Mouse (Mus musculus) hindbrain, postnatal 0 days (tissue): Measurements from ENCODE around the gene Gm12185. TPM values are rescaled to one million over a fixed set of nuclear protein-coding genes. Genes with fewer than 3 reads are reported as not detected.
"Not testable (repeated sequence)": the region's sequence is repeated elsewhere in the genome, so short reads cannot be mapped to it uniquely, and the experiment has no call there.

Source experiments
- ATAC-seq: fragments of 200-750 bp; cut with Nextera tagmentation; 2 replicates; pipeline ENCODE4 v1.8.0; 2017; ENCODE audit warnings: mild to moderate bottlenecking, moderate TSS enrichment, moderate library complexity
- DNase-seq: peaks from one replicate; pipeline ENCODE4 v3.0.0-alpha.2; 2015; ENCODE audit warnings: low spot score
- H3K27ac ChIP-seq: fragments of 300-500 bp; sonication (generic); 2 replicates; pipeline ENCODE4 v1.5.1; 2014; ENCODE audit warnings: mild to moderate bottlenecking
- H3K27me3 ChIP-seq: fragments of 300-500 bp; sonication (generic); 2 replicates; pipeline ENCODE4 v1.6.1; 2014; ENCODE audit warnings: low read length, mixed read lengths; ENCODE audit not compliant: insufficient read depth
- H3K36me3 ChIP-seq: fragments of 300-500 bp; sonication (generic); 2 replicates; pipeline ENCODE4 v1.6.1; 2014; ENCODE audit warnings: low read length, mixed read lengths; ENCODE audit not compliant: insufficient read depth
- H3K4me1 ChIP-seq: fragments of 300-500 bp; sonication (generic); 2 replicates; pipeline ENCODE4 v1.6.1; 2014; ENCODE audit warnings: antibody characterized with exemption, low read length, mixed read lengths; ENCODE audit not compliant: insufficient read depth
- H3K4me2 ChIP-seq: fragments of 300-500 bp; sonication (generic); 2 replicates; pipeline ENCODE4 v1.6.1; 2014; ENCODE audit warnings: low read depth, mild to moderate bottlenecking, low read length, moderate library complexity, mixed read lengths
- H3K4me3 ChIP-seq: fragments of 300-500 bp; sonication (generic); 2 replicates; pipeline ENCODE4 v1.5.1; 2014; ENCODE audit warnings: low read length
- H3K9ac ChIP-seq: fragments of 300-500 bp; sonication (generic); replicated peaks from 2 replicates; pipeline ENCODE4 v1.6.1; 2014; ENCODE audit warnings: mild to moderate bottlenecking, low read length, moderate library complexity, mixed read lengths
- H3K9me3 ChIP-seq: fragments of 300-500 bp; sonication (generic); 2 replicates; pipeline ENCODE4 v1.6.1; 2016; ENCODE audit warnings: low read length, mixed read lengths
- CTCF ChIP-seq: IDR thresholded peaks from 2 replicates; pipeline ENCODE4 v1.5.1; 2016; ENCODE audit warnings: antibody characterized with exemption, control low read depth, low read depth
- WGBS: fragments of 180-500 bp; shearing (Covaris S2); extraction: QIAGEN DNeasy Blood & Tissue Kit; methylation state at CpG from one replicate; pipeline ENCODE4 v1.1.7; 2014; 5-methylcytosine and 5-hydroxymethylcytosine counted together
- polyA plus RNA-seq: library from polyadenylated mRNA; unstranded; fragments of >200 nt; fragmentation: Nextera tagmentation; extraction: Ambion mirVana; gene quantifications from 2 replicates; pipeline ENCODE4 v1.2.1, GENCODE M21; 2015
- total RNA-seq: library from RNA; depleted of rRNA; stranded (reverse); fragments of >200 nt; gene quantifications from 2 replicates; pipeline ENCODE4 v1.2.3, GENCODE M21; 2014

Gm12185 gene
- total and polyA plus RNA-seq, 2 experiments from 2014 or later = not detected

DNA sequence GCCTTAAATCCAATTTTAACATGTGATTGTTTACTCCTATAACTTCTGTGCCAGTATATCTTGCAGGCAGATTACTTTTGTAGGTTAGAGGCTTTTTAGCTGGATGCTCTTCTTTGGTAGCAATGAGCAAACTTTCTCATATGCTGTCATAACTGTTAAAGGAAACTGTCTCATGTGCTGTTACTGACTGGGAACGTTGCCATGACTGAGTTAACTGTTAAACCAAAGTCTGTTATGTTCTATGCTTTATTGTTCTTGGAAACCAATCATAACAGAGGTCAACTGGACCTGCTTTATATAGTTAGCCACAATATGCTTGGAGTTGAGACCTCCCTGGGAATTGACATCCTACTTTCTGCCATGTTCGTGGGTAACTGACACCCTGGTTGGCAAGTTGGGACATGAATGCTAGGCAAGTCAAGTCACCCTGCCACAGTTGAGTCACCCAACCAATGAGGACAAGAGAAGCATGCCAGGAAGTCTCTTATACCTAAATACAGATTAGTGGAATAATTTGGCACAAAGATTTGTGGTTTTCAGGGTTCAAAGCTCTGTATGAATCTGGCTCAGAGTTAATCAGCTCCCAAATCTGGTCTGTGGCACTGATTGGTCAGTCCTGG lies 93.1 kb downstream of the Gm12185 start:
- Histone ChIP-seq H3K4me2 (no peak overlapping the region), H3K27ac (no peak overlapping the region), H3K9me3 (no peaks in the 10 kb centered on the region), H3K4me3 (no peak overlapping the region), H3K9ac (no peak overlapping the region), H3K4me1 (no peaks in the 10 kb centered on the region), H3K36me3 (no peaks in the 10 kb centered on the region), H3K27me3 (no peaks in the 10 kb centered on the region)
- 70% methylated on average over 2 of the region's 2 CpGs for WGBS
- ATAC-seq (no peak), DNase-seq (no peak)
- TF ChIP-seq CTCF = no peak

DNA sequence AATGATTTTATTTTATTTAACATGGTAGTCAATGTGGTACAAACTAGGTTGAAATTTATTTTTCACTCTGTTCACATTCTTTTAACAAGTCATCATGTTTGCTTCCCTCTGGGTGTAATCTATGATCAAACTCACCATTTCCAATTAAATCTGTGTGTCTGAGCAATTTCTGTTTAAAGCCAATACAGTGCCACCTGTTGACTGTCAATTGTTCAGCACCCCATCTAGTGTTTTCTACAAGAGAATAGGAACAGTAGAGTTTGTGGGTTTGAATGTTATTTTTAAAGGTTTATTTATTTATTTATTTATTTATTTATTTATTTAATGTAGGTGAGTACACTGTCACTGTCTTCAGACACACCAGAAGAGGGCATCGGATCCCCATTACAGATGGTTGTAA lies 115.3 kb downstream of the Gm12185 start:
- no peak overlapping the region for H3K4me3 ChIP-seq
- no peak overlapping the region for H3K9ac ChIP-seq
- H3K36me3 ChIP-seq = no peaks in the 10 kb centered on the region
- no peaks in the 10 kb centered on the region for H3K4me1 ChIP-seq
- H3K9me3 ChIP-seq = no peaks in the 10 kb centered on the region
- DNase-seq (no peak), ATAC-seq (no peak)
- WGBS = 91% methylated on average over 1 of the region's 1 CpGs
- no peaks in the 10 kb centered on the region for H3K27me3 ChIP-seq
- TF ChIP-seq CTCF = no peak
- H3K4me2 ChIP-seq = no peak overlapping the region
- H3K27ac ChIP-seq = no peak overlapping the region

DNA sequence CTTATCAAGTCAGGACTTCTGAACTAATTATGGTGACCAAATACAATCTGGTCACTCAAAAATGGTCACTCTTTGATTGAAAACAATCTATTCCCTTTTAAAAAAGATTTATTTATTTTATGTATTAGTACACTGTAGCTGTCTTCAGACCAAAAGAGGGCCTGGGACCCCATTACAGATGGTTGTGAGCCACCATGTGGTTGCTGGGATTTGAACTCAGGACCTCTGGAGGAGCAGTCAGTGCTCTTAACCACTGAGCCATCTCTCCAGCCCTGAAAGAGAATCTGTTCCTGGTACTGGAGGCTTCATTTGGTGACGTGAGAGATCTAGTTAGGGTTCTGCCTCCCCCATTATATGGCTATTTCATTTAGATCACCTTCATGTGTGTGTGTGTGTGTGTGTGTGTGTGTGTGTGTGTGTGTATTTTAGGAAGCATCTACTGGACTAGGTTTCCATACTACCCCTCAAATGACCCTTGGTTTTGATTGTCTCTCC lies 116.6 kb downstream of the Gm12185 start:
- H3K4me3 ChIP-seq, DNase-seq, ATAC-seq, H3K9ac ChIP-seq, H3K27me3 ChIP-seq, H3K9me3 ChIP-seq, H3K27ac ChIP-seq, H3K4me1 ChIP-seq, H3K36me3 ChIP-seq, H3K4me2 ChIP-seq: not testable (repeated sequence)
- 86% methylated on average over 1 of the region's 1 CpGs for WGBS

DNA sequence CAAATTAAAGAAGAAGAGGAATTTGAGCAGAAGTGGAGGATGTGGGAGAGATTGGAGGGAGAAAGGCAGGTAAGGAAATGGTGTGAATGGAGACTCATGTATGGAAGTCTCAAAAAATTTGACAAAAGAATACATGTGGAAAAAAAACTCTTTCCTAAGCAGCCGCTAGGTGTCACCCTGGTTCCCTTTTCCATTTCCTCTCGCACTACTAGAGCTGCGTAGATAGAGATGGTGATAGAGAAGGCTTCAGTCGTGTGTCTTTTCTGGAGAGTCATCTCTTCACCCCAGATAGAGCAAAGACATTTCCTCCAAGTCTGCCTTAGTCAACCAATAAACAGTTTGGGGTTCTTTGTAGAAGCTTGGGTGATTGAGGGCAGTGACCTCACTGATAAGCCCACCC lies 117.6 kb downstream of the Gm12185 start:
- Histone ChIP-seq H3K9ac (no peak overlapping the region), H3K9me3 (no peaks in the 10 kb centered on the region), H3K36me3 (no peaks in the 10 kb centered on the region), H3K27ac (no peak overlapping the region), H3K27me3 (no peaks in the 10 kb centered on the region), H3K4me2 (no peak overlapping the region), H3K4me1 (0 out of 2 replicates have a peak, but pooled peaks cover 2% of the 10 kb centered on the region), H3K4me3 (no peak overlapping the region)
- ATAC-seq (peak; percentile 79), DNase-seq (peak; percentile 83)
- WGBS = 2% methylated on average over 4 of the region's 4 CpGs
- TF ChIP-seq CTCF = peak; percentile 84

- Histone ChIP-seq H3K4me1 (0 out of 2 replicates have a peak, but pooled peaks cover 2% of the 10 kb centered on the region), H3K27me3 (no peaks in the 10 kb centered on the region)
These were observed 118.3 kb downstream of the Gm12185 start for GRCm38 (mm10) chr11:48873591-48874290.

GRCm38 (mm10) chr11:48872695-48873300 lies 119.2 kb downstream of the Gm12185 start:
- WGBS = 83% methylated on average over 7 of the region's 7 CpGs

More at GRCm38 (mm10) chr11:48873591-48874290, 118.3 kb downstream of the Gm12185 start:
- DNase-seq (no peak), ATAC-seq (no peak)
- Histone ChIP-seq H3K9ac (no peak overlapping the region), H3K36me3 (no peaks in the 10 kb centered on the region), H3K27ac (no peak overlapping the region), H3K9me3 (no peaks in the 10 kb centered on the region), H3K4me3 (no peak overlapping the region), H3K4me2 (no peak overlapping the region)
- 75% methylated on average over 10 of the region's 10 CpGs for WGBS
- no peak for TF ChIP-seq CTCF

More at GRCm38 (mm10) chr11:48872695-48873300, 119.2 kb downstream of the Gm12185 start:
- no peak for ATAC-seq
- H3K4me3 ChIP-seq = no peak overlapping the region
- no peaks in the 10 kb centered on the region for H3K9me3 ChIP-seq
- 0 out of 2 replicates have a peak, but pooled peaks cover 2% of the 10 kb centered on the region for H3K4me1 ChIP-seq
- no peaks in the 10 kb centered on the region for H3K36me3 ChIP-seq
- peak overlapping the region; percentile 45; the same call in 1 of the 2 replicates for H3K9ac ChIP-seq
- no peak for DNase-seq
- H3K4me2 ChIP-seq = no peak overlapping the region; the same call in 1 of the 2 replicates
- peak overlapping the region; percentile 59; the same call in 1 of the 2 replicates for H3K27ac ChIP-seq
- no peak for TF ChIP-seq CTCF
- no peaks in the 10 kb centered on the region for H3K27me3 ChIP-seq
